Mouse (Mus musculus) lung, postnatal 0 days (tissue): ENCODE measurements around the gene Pate3.

Source experiments
- CTCF ChIP-seq: IDR thresholded peaks from 2 replicates; pipeline ENCODE4 v1.5.1; 2016; ENCODE audit warnings: antibody characterized with exemption, mild to moderate bottlenecking
- EP300 ChIP-seq: IDR thresholded peaks from 2 replicates; pipeline ENCODE4 v1.6.1; 2016; ENCODE audit warnings: antibody characterized with exemption, mild to moderate bottlenecking, control low read depth

- TF ChIP-seq CTCF (no peak), EP300 (no peak)
Observed at GRCm38 (mm10) chr9:35611841-35612240, 36.2 kb downstream of the Pate3 start, which contains the start of gene Pate4.
